Mouse (Mus musculus) embryonic facial prominence, embryonic 10.5 days (tissue): ENCODE measurements at regions not wholly inside any gene's neighbourhood (a gene's known extent, or its start where the extent isn't known, plus 50 kb on each side); places are given as distances from the start of the nearest gene placed in this dataset.
"Not testable (repeated sequence)": the region's sequence is repeated elsewhere in the genome, so short reads cannot be mapped to it uniquely, and the experiment has no call there.

ENCODE experiments used
- DNase-seq: peaks from one replicate; pipeline ENCODE4 v3.0.0-alpha.2; 2017; ENCODE audit warnings: low spot score
- H3K27ac ChIP-seq: fragments of 300-500 bp; sonication (generic); replicated peaks from 2 replicates; pipeline ENCODE4 v1.5.1; 2016; ENCODE audit warnings: mild to moderate bottlenecking
- H3K27me3 ChIP-seq: fragments of 300-500 bp; sonication (generic); replicated peaks from 2 replicates; pipeline ENCODE4 v1.6.1; 2016; ENCODE audit warnings: low read depth, mild to moderate bottlenecking; ENCODE audit not compliant: poor library complexity, severe bottlenecking
- H3K36me3 ChIP-seq: fragments of 300-500 bp; sonication (generic); replicated peaks from 2 replicates; pipeline ENCODE4 v1.6.1; 2016; ENCODE audit warnings: mild to moderate bottlenecking, moderate library complexity
- H3K4me1 ChIP-seq: fragments of 300-500 bp; sonication (generic); 2 replicates; pipeline ENCODE4 v1.6.1; 2016
- H3K4me3 ChIP-seq: fragments of 300-500 bp; sonication (generic); 2 replicates; pipeline ENCODE4 v1.5.1; 2016; ENCODE audit warnings: mild to moderate bottlenecking, moderate library complexity
- H3K9me3 ChIP-seq: fragments of 300-500 bp; sonication (generic); 2 replicates; pipeline ENCODE4 v1.6.1; 2016; ENCODE audit warnings: mild to moderate bottlenecking
- WGBS: fragments of 180-500 bp; shearing (Covaris S2); methylation state at CpG from one replicate; pipeline ENCODE4 v1.1.7; 2016; 5-methylcytosine and 5-hydroxymethylcytosine counted together

- peaks cover 41% of the 10 kb centered on the region for H3K4me1 ChIP-seq
- H3K27ac ChIP-seq, H3K4me3 ChIP-seq, H3K36me3 ChIP-seq, DNase-seq, H3K27me3 ChIP-seq, H3K9me3 ChIP-seq: not testable (repeated sequence)
- 83% methylated on average over 5 of the region's 5 CpGs for WGBS
These were observed 228.4 kb upstream of the Jarid2 start for GRCm38 (mm10) chr13:44500896-44501295.

GRCm38 (mm10) chr13:44501777-44502321 lies 227.4 kb upstream of the Jarid2 start:
- Histone ChIP-seq H3K4me1 (peaks cover 31% of the 10 kb centered on the region), H3K27ac (no peak overlapping the region), H3K36me3 (no peaks in the 10 kb centered on the region), H3K4me3 (no peak overlapping the region), H3K27me3 (peaks cover 17% of the 10 kb centered on the region), H3K9me3 (no peaks in the 10 kb centered on the region)
- DNase-seq: no peak
- WGBS: 67% methylated on average over 5 of the region's 5 CpGs

- H3K9me3 ChIP-seq: no peaks in the 10 kb centered on the region
- H3K27me3 ChIP-seq: peaks cover 21% of the 10 kb centered on the region
- H3K4me3 ChIP-seq: no peak overlapping the region
- 80% methylated on average over 10 of the region's 10 CpGs for WGBS
- H3K4me1 ChIP-seq: peaks cover 29% of the 10 kb centered on the region
- H3K36me3 ChIP-seq: no peaks in the 10 kb centered on the region
- DNase-seq: no peak
- H3K27ac ChIP-seq: no peak overlapping the region; the same call in 1 of the 2 replicates
These were observed 226.5 kb upstream of the Jarid2 start for GRCm38 (mm10) chr13:44502612-44503256.

- Histone ChIP-seq H3K36me3 (no peaks in the 10 kb centered on the region), H3K4me1 (peaks cover 30% of the 10 kb centered on the region), H3K27ac (no peak overlapping the region), H3K9me3 (no peaks in the 10 kb centered on the region), H3K27me3 (peaks cover 26% of the 10 kb centered on the region), H3K4me3 (no peak overlapping the region)
- DNase-seq: peak; percentile 16
- 70% methylated on average over 15 of the region's 15 CpGs for WGBS
These were observed 225.9 kb upstream of the Jarid2 start for GRCm38 (mm10) chr13:44503257-44503950.

GRCm38 (mm10) chr13:44504455-44504854 lies 224.8 kb upstream of the Jarid2 start:
- 87% methylated on average over 6 of the region's 6 CpGs for WGBS

GRCm38 (mm10) chr13:44506975-44507374 lies 222.3 kb upstream of the Jarid2 start:
- peaks cover 39% of the 10 kb centered on the region for H3K27me3 ChIP-seq
- H3K27ac ChIP-seq: no peak overlapping the region
- no peaks in the 10 kb centered on the region for H3K9me3 ChIP-seq
- 68% methylated on average over 5 of the region's 5 CpGs for WGBS
- H3K4me3 ChIP-seq: no peak overlapping the region
- no peak for DNase-seq
- H3K4me1 ChIP-seq: peaks cover 36% of the 10 kb centered on the region
- H3K36me3 ChIP-seq: no peaks in the 10 kb centered on the region

More at GRCm38 (mm10) chr13:44504455-44504854, 224.8 kb upstream of the Jarid2 start:
- Histone ChIP-seq H3K27ac (no peak overlapping the region), H3K27me3 (peaks cover 26% of the 10 kb centered on the region), H3K36me3 (no peaks in the 10 kb centered on the region), H3K9me3 (no peaks in the 10 kb centered on the region), H3K4me1 (peaks cover 32% of the 10 kb centered on the region), H3K4me3 (no peak overlapping the region)
- DNase-seq: no peak

GRCm38 (mm10) chr13:44509526-44510159 lies 219.6 kb upstream of the Jarid2 start:
- 28% methylated on average over 11 of the region's 11 CpGs for WGBS
- H3K9me3 ChIP-seq: no peaks in the 10 kb centered on the region
- H3K27me3 ChIP-seq: peaks cover 54% of the 10 kb centered on the region
- peaks cover 33% of the 10 kb centered on the region for H3K4me1 ChIP-seq
- no peak overlapping the region for H3K27ac ChIP-seq
- H3K36me3 ChIP-seq: no peaks in the 10 kb centered on the region
- DNase-seq: peak; percentile 48
- H3K4me3 ChIP-seq: no peak overlapping the region

GRCm38 (mm10) chr13:44513378-44514285 lies 215.6 kb upstream of the Jarid2 start:
- Histone ChIP-seq H3K36me3 (no peaks in the 10 kb centered on the region), H3K4me3 (no peak overlapping the region), H3K27me3 (peaks cover 33% of the 10 kb centered on the region), H3K27ac (0 out of 2 replicates have a peak overlapping the region, but pooled peaks have one; percentile 16), H3K9me3 (no peaks in the 10 kb centered on the region), H3K4me1 (peaks cover 32% of the 10 kb centered on the region)
- DNase-seq: peak; percentile 21
- WGBS: 48% methylated on average over 13 of the region's 13 CpGs

GRCm38 (mm10) chr13:44514636-44515158 lies 214.6 kb upstream of the Jarid2 start:
- peaks cover 41% of the 10 kb centered on the region for H3K27me3 ChIP-seq
- no peak overlapping the region for H3K4me3 ChIP-seq
- peaks cover 28% of the 10 kb centered on the region for H3K4me1 ChIP-seq
- H3K27ac ChIP-seq: no peak overlapping the region
- no peaks in the 10 kb centered on the region for H3K9me3 ChIP-seq
- 83% methylated on average over 5 of the region's 5 CpGs for WGBS
- no peak for DNase-seq
- H3K36me3 ChIP-seq: no peaks in the 10 kb centered on the region

GRCm38 (mm10) chr13:44516863-44517262 lies 212.4 kb upstream of the Jarid2 start:
- Histone ChIP-seq H3K4me1 (peaks cover 25% of the 10 kb centered on the region), H3K27ac (no peak overlapping the region), H3K9me3 (no peaks in the 10 kb centered on the region), H3K4me3 (no peak overlapping the region), H3K27me3 (peaks cover 30% of the 10 kb centered on the region), H3K36me3 (no peaks in the 10 kb centered on the region)
- DNase-seq: no peak
- 62% methylated on average over 4 of the region's 4 CpGs for WGBS

- 89% methylated on average over 9 of the region's 9 CpGs for WGBS
These were observed 212.0 kb upstream of the Jarid2 start for GRCm38 (mm10) chr13:44517312-44517711.

More at GRCm38 (mm10) chr13:44517312-44517711, 212.0 kb upstream of the Jarid2 start:
- no peak for DNase-seq
- Histone ChIP-seq H3K27me3 (peaks cover 26% of the 10 kb centered on the region), H3K27ac (no peak overlapping the region), H3K36me3 (no peaks in the 10 kb centered on the region), H3K9me3 (no peaks in the 10 kb centered on the region), H3K4me3 (no peak overlapping the region), H3K4me1 (peaks cover 25% of the 10 kb centered on the region)
